Mouse (Mus musculus): ENCODE data around the gene Fam178b. TPM values are rescaled to one million over a fixed set of nuclear protein-coding genes. Genes with fewer than 3 reads are reported as not detected.

The Fam178b gene
- 1 to 10 TPM in 1 of 2 experiments, not detected in 1; 1.2 TPM for total RNA-seq (2021)
- long read RNA-seq, experiment 1 = 0 reads
- long read RNA-seq, experiment 2 = 0 reads

DNA sequence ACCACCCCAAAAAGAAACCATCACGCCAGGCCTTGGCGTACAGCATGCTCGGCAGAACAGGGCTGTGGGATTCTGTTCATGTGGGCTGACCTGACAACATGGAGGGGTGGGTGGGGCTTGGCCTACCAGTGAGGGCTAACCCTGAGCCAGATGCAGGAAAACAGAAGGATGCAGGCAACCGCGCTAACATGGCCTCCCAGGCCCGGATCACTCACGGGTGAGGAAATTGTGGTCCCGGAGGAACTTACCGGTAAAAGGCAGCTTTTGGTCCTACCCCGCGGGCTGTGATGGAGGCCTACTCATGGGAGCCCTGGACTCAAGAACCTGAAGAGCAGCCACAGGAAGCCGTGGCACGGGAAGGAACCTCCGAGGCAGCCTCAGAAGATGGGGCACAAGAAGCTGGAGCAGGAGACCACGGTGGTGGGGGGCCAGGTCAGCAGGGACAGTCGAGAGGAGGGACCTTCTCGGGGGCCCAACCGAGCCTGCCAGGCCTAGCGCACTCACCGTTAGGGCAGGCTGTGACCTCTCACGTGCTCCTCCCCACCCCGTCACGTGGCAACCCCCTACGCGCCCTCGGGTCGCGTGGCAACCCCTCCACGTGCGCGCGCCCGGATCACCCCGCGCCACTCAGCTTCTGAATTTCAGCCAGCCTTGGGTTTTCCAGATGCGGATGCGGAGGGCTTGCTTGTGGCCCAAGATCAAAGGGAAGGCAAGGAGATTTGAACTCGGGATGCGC is at the start of gene Fam178b:
Fam178b (minus strand) TSS at position 564 of the 736 bp plus-strand sequence.
- no peak for DNase-seq
- intact Hi-C loops (cut with DNase I) = no loop called here

DNA sequence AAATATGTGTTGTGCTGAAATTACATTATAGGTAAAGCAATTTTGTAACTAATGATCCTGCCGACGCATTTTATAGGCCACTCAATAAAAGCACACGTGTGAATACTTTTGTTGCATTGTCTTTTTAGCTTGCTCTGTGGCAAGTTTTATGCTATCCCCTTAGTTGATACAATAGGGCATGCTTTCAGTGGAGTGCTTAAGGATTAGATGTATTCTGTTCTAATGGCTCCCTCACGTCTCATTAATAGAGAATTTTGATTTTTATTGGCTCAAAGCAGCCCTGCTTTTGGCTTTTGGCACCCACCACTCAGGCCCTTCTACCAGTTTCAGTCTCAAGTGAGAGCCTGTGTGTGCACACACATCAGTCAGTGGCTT is 41.1 kb upstream of the Fam178b start:
- no peak for DNase-seq
- intact Hi-C loops (cut with DNase I) = no loop called here

DNA sequence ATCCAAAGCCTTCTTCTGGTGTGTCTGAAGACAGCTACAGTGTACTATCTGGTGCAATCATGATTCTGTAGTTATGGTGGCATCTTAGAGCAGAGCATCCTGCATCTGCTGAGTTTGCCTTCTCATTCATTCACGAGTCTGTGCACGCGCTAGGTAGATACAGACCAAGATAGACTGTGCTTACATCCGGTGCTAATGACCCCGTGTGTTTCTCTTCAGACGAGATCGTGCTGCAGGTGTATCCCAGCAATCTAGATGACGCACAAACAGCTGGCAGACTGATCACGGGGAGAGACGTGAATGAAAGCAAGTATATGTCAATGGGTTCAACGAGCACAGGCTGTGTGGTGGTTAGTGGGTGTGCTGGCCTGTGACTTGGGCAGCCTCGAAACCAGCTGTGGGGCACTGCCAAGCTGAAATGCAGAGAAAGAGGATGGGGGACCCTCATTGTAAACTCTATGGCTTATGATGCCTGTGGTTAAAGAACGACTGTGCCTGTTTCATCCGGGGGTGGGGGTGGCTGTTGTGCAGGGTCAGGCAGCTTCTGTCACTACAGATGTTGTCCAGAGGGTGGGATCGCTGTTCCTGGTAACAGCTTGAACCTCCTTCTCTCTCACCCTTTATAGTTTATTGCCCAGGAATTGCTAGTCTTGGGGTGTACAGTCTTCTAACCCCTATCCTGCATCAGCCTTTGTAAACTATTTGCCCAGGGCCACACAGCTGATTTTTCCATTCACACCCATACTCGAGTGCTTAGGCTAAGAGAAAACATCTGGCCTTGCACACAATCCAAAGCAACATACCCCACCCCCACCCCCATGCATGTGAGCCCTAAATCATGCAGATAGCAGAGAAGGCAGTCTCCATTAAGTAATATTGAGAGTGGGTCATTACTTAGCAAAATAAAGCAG is 40.4 kb upstream of the Fam178b start:
- intact Hi-C loops (cut with DNase I) = no loop called here
- DNase-seq = no peak

DNA sequence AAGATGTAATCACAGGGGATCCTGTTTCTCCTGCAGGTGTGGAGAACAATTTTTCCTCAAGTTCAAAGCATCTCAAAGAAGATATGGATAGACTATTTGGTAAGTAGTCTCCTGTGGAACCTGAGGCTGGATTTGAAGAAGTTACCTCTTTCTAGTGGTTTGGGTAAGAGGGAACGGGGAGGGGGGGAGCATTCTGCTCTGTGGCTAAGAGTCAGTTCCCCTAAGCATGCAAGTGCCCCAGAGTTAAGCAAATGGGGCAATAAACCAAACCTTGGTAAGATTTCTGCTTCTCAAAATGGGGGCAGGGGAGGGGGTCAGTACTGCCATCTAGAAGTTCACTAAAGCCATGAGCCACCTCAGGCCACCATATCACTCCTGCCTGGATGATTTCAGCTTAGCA is 35.8 kb upstream of the Fam178b start:
- no peak for DNase-seq
- intact Hi-C loops (cut with DNase I) = no loop called here

DNA sequence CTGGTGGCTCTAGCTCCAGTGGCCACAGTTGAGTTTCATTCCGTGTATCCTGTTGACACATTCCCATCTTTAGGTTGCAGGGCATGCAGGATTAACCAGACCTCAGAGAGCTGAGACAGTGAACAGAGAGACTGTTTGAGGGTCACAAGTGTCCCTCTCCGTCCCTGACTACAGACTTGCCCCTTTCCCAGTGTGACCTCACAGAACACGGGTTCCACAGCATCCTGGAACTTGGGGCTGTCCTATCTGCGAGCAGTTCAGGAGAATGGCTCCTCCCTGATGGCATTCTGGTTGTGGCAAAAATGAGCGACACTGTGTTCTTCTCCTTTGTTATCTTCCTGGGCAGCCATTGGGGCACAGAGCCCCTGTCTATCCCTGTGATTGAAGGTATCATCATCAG is 31.3 kb upstream of the Fam178b start, which contains the start of gene Actr1b:
Actr1b (minus strand) TSS at position 112 of the 400 bp plus-strand sequence.
- no peak for DNase-seq
- intact Hi-C loops (cut with DNase I) = no loop called here

DNA sequence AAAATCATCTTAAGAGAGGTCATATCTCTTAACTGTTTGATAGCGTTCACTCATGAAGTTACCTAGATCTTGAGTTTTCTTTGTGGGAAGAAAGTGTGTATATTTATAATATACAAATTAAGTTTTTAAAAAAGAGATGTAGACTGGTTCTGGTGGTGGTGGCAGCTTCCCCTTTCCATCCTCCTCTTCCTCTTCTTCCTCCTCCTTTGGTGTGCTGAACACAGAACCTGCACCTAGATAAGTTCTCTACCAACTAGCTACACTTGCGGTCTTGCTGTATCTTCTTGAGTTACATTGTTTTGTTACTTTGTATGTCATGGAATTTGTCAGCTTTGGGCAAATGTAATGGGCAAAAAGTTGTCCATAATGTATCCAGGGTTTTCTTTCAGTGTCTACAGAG is 28.1 kb upstream of the Fam178b start:
- no peak for DNase-seq
- intact Hi-C loops (cut with DNase I) = no loop called here

DNA sequence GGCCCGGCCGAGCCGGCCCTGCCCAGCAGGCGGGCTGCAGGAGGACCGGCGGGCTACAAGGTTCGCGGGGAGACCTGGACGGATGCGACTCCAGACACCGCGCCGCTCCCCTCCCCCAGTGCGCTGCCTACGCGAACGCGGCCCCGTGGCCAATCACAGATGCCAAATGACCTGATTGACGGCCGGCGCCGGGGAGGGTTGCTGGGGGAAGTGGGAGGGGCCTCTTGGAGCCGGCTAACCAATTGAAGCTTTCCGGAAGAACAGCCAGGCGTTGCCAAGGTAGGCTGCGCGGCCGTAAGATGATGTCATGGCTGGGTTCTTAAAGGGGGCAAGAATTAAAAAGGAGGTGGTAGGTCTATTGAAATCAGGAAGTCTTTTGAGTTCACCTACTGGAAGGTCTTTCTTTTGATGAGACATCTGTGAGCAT is 26.9 kb upstream of the Fam178b start, which contains the start of gene 4933424G06Rik:
4933424G06Rik (plus strand) TSS at position 296 of the 427 bp plus-strand sequence.
- peak; percentile 92 to 97 for DNase-seq
- intact Hi-C loops (cut with DNase I) = no loop called here

DNA sequence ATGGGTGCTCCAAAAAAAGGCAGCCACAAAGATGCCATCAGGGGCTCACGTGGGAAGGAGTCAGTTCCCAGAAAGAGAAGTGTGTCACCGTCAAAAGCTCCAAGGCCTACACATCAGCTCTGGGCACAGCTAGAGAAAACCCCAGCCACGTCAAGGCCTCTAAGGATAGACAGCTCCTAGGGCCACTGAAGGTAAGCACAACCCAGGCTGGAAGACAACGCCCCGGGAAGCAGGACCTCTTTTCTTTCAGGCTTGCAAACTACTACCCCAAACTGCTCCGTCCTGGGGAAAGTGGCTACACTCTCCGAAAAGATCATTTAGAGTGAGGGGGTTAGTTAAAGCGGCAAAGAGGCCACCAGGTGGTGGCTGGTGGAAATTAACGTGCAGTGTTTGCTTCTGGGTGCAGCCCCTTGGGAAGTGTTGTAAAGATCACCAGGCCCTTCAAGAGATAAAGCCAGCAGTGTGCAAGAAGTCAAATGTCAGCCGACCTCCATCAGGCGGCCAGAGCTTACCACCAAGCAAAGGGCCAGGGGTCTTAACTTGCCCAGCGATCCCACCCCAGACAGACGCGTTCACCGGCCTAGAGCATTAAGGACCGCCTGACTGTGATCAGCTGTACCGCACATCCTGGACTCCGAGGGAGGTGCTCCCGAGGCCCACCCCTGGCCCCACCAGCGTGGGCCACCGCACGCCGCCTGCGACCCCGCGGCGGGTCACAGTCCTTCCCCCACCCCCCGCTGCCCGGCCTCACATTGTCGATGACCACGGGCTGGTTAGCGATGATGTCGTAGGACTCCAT is 26.3 kb upstream of the Fam178b start:
- DNase-seq = peak in 1 of 2 experiments; percentile 11
- intact Hi-C loops (cut with DNase I) = no loop called here

DNA sequence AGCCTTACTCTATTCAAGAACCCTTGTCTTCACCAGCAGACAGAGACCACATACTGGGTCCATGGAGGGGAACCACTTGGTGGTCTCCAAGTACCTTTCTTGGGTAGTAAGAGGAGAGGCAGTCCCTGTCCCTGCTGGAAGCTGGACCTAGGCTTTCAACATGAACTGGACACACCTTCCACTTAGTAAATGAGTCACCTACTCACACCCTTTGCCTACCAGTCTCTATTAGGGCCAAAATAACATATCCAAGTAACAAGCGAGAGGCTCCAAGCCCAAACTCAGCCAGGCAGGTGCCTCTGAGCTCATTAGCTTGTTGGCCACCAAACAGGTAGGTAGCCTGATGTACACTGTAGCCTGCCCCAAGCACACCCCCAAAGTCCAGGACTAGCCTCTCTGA is 25.6 kb upstream of the Fam178b start:
- DNase-seq = no peak
- intact Hi-C loops (cut with DNase I) = no loop called here

DNA sequence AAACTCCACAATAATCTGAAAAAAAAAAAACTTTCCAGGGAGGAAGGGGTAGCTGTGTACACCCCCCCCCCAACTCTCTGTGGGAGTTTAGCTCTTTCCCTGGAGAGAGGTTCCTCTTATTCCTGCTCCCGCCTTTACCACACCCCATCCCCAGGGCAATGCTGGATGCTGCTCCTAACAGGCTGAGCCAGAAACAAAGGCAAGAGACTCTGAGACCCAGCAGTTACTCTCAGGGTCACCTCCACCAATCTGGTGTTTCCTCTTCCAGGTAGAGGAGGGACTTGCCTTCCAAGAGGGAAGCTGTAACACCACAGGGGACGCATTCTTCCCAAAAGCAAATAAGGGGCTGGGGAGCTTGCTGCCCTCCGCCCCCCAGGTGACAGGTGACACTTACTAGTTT is 24.8 kb upstream of the Fam178b start:
- DNase-seq = no peak
- intact Hi-C loops (cut with DNase I) = loop anchor here (2.0 kb wide), 1 partner anchor 15 kb away; no protein-coding TSS in a partner anchor

DNA sequence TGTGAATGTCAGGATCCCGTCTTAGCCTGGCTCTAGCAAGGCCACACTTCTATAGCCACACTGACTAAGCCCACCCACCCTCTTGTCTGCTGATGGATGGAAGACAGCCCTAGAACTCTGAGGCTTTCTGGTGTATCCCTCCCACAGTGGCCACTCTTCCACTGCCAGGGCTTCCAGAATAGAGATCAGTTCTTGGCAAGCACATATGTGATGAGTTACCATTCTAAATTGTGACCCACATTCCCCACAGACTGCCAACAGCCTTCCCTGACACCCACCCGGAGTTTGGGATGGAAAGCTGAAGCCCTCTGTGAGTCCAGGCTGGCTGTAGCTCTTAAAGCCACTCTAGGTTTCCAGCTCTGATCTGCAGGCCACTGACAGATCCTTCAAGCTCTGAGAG is 24.2 kb upstream of the Fam178b start:
- no peak for DNase-seq
- intact Hi-C loops (cut with DNase I) = loop anchor here (2.0 kb wide), 1 partner anchor 14 kb away; no protein-coding TSS in a partner anchor

DNA sequence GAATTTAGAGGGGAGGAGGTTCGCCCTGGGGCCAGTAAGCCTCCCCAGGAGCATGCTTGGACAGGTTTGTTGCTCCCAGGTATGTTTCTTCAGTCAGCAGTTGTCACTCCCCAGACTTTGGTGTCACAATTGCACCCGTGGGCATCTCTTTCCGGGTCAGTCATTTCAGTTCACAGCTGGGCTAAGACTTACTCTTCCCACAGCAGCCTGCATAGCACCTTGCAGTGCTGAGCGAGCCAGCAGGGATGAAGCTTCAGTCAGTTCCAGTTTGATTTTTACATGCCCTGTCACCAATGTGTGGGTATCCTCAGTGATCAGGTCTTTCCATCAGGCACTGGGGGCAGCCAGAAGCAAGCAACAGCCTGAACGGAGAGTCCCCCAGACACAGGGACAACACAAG is 14.0 kb upstream of the Fam178b start:
- DNase-seq = no peak
- intact Hi-C loops (cut with DNase I) = no loop called here

DNA sequence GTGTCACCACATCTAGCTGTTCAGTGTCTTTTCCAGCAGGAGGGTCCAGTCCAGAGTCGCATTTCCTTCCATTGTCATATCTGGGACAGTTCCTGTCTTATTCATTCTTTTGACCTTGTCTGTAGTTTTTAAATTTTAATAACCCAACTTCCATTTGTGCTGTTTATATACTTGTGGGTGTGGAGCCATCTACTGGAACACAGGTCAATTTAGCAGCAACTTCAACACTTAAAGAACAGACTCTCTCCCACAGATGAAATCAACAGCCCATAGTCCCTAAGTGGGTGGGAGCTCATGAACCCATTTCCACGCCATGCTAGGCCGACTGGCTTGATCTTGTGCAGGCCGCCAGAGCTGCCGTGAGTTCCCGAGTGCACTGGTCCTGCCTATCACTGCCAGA is 13.4 kb upstream of the Fam178b start:
- intact Hi-C loops (cut with DNase I) = no loop called here
- no peak for DNase-seq

DNA sequence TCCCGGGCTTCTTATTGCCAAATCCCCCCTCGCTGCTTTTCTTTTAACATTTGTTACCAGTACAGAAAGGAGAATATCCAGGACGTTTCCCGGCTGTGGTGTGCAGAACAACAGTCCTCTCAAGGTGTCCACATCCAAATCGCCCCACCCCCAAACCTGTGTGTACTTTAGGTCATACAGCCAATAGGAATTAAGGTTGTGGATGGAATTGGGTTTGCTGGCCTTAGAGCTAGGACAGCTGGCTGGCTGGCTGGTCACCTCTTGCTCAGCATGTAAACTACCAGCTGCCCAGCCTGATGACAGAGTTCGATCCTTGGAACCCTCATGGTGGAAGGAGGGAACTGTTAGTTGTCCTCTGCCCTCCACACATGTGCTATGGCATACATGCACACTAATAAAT is 11.9 kb upstream of the Fam178b start:
- intact Hi-C loops (cut with DNase I) = no loop called here
- DNase-seq = no peak

DNA sequence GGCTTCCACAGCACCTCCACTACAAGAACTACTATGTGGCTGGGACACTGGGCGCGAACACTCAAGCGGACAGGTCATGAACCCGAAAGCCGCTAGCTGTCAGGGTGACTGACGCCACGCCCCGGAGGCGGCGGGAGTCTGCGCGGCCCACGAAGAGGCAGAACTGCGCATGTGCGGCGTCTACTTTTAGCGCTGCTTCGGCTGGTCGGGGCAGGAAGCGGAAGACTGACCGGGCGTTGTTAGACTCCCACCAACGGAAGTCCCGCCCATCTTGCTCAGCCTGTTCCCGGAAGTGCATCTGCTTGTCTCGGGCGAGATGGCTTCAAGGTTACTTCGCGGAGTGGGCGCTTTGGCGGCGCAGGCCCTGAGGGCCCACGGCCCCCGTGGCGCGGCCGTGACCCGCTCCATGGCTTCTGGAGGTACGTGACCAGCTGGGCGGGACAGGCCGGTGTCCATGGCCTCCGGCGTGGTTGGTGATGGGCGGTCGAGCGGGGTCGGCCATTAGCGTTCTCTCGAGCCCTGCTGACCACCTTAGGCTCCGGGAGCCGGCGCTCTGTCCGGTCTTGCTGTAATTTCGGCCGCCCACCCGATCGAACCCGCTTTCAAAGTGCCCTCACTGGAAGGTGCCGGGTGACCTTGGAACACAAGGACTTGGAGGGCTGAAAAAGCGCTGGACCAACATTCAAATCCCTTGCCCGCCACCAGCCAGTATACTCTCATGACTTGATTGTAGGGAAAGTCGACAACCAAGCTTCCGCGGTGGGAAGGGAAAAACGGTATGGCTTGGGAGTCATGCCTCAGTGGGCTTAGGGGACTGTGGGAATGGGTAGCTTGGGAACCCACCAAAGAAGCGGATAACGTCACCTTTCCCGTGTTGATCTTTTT is 8.5 kb upstream of the Fam178b start, which contains the start of gene Cox5b:
Cox5b (plus strand) TSS at position 179 of the 885 bp plus-strand sequence.
- peak; percentile 92 to 96 for DNase-seq
- intact Hi-C loops (cut with DNase I) = loop anchor here (2.0 kb wide), 1 partner anchor 15 kb away; no protein-coding TSS in a partner anchor

DNA sequence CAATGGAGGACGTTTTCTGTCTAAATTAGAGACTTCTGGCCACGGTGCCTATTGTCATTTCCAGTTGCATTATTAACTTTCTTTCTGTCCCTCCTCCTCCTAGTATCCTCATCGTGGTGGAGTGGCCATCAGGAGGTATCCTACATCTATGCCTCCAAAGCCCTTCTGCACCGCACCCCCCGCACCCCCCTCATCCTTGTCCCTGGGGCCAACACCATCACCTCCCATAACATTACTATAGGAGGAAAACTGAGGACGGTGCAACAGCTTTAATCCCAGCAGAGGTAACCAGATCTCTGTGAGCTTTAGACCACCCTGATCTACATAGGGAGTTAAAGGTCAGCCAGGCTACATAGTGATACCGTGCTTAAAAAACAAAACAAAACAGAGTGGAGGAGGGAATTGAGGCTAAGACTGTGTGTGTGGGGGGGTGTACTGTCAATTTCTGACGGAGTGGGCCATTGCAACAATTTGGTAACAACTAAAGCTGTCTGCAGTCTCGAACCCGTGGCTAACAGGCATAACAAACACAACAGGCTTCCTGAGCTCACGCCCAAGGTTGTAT is 7.8 kb upstream of the Fam178b start:
- DNase-seq = no peak
- intact Hi-C loops (cut with DNase I) = no loop called here

DNA sequence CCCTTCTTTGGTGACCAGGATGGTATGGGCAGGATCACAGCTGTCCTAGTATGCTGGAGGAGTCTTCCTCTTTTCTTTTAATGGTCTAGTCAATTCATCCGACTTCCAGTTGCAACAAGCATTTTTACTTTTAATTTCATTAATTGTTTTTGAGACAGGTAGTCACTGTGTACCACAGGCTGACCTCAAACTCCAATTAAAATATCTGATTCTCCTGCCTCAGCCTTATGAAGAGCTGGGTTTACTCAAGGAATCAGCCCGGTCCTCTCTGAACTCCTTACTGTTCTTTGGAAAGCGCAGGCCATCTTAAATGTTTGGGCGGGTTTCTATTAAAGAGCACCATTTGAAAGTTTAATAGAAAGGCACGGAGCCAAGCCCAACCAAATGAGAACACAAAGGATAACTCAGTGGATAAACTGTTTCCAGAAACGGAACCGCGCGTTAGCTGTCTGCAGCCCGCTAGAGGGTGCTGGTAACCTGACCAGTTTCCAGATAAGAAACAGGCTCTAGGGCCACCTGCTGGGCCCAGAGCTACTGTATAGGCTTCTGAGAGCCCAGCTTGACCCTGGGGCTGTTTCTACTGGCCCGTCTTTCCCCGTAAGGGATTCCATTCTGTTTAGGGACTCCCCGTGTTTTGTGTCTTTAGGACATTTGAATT is 956 bp upstream of the Fam178b start:
- intact Hi-C loops (cut with DNase I) = loop anchor here (1.0 kb wide), 1 partner anchor 137 kb away; the partner anchor contains the start of gene Ankrd39
- peak; percentile 59 to 74 for DNase-seq

DNA sequence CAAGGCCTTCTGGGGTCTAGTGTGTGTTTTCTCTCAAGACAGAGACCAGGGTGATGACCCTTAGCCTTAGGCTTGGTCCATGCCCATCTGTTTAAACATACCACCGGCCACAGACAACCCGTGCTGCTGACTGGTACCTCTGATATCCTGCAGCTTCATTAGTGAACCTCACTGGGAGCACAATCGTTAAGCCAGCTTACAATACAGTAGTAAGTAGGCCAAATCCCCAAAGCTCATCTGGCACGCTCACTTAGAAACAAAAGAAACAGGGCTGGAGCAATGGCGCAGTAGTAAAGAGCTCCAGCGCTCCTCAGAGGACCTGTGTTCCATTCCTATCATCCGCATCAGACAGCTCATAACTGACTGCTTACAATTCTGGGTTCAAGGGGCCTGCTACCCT is 2.1 kb downstream of the Fam178b start:
- no peak for DNase-seq
- intact Hi-C loops (cut with DNase I) = no loop called here

Measured in gastrocnemius, postnatal 36 days (tissue).